Mouse (Mus musculus): Measurements from ENCODE around the gene C87436.
"Not testable (repeated sequence)": the region's sequence is repeated elsewhere in the genome, so short reads cannot be mapped to it uniquely, and the experiment has no call there.

The C87436 gene

GRCm38 (mm10) chr6:86487358-86488148 is 49.4 kb downstream of the C87436 start:
- DNase-seq, result peak; percentile 99

- peak; percentile 98 for DNase-seq
Observed at GRCm38 (mm10) chr6:86488149-86488485, 49.9 kb downstream of the C87436 start.

- DNase-seq, result no peak
Observed at GRCm38 (mm10) chr6:86489945-86490344, 51.8 kb downstream of the C87436 start.

GRCm38 (mm10) chr6:86490413-86490812 is 52.2 kb downstream of the C87436 start:
- not testable (repeated sequence) for DNase-seq

- DNase-seq, result peak; percentile 95
Observed at GRCm38 (mm10) chr6:86493469-86494263, 55.5 kb downstream of the C87436 start.

- DNase-seq, result no peak
Observed at GRCm38 (mm10) chr6:86494767-86495166, 56.6 kb downstream of the C87436 start.

GRCm38 (mm10) chr6:86495661-86496060 is 57.5 kb downstream of the C87436 start:
- no peak for DNase-seq

GRCm38 (mm10) chr6:86496127-86496526 is 58.0 kb downstream of the C87436 start:
- no peak for DNase-seq

GRCm38 (mm10) chr6:86496585-86496984 is 58.4 kb downstream of the C87436 start:
- DNase-seq, result no peak

GRCm38 (mm10) chr6:86497071-86497815 is 59.1 kb downstream of the C87436 start:
- peak; percentile 95 for DNase-seq

- DNase-seq, result no peak
Observed at GRCm38 (mm10) chr6:86497942-86498732, 60.0 kb downstream of the C87436 start.

GRCm38 (mm10) chr6:86499571-86500109 is 61.5 kb downstream of the C87436 start:
- no peak for DNase-seq

GRCm38 (mm10) chr6:86503513-86503912 is 65.3 kb downstream of the C87436 start:
- DNase-seq, result no peak

GRCm38 (mm10) chr6:86505671-86506070 is 67.5 kb downstream of the C87436 start:
- DNase-seq, result no peak

GRCm38 (mm10) chr6:86506309-86506708 is 68.1 kb downstream of the C87436 start:
- no peak for DNase-seq

- DNase-seq, result no peak
Observed at GRCm38 (mm10) chr6:86507116-86507515, 68.9 kb downstream of the C87436 start.

GRCm38 (mm10) chr6:86508736-86509135 is 70.6 kb downstream of the C87436 start:
- DNase-seq, result no peak

- DNase-seq, result no peak
Observed at GRCm38 (mm10) chr6:86509194-86509865, 71.2 kb downstream of the C87436 start.

GRCm38 (mm10) chr6:86509866-86510200 is 71.7 kb downstream of the C87436 start:
- DNase-seq, result no peak

GRCm38 (mm10) chr6:86510979-86511378 is 72.8 kb downstream of the C87436 start:
- DNase-seq, result no peak

- no peak for DNase-seq
Observed at GRCm38 (mm10) chr6:86513296-86513695, 75.1 kb downstream of the C87436 start.

GRCm38 (mm10) chr6:86516021-86516420 is 77.8 kb downstream of the C87436 start:
- DNase-seq, result peak; percentile 95

Measured in heart, adult 11 months (tissue).